Mouse (Mus musculus) limb, embryonic 11.5 days (tissue): ENCODE results near the gene Rpf2. TPM values are rescaled to one million over a fixed set of nuclear protein-coding genes. Genes with fewer than 3 reads are reported as not detected.

ENCODE experiments used
- ATAC-seq: fragments of 200-750 bp; cut with Nextera tagmentation; 2 replicates; pipeline ENCODE4 v1.8.0; 2017; ENCODE audit warnings: low read depth; ENCODE audit not compliant: insufficient number of reproducible peaks, low FRiP score, low TSS enrichment
- DNase-seq: peaks from one replicate; pipeline ENCODE4 v3.0.0-alpha.2; 2015; ENCODE audit warnings: low spot score
- H3K27ac ChIP-seq: fragments of 300-500 bp; sonication (generic); replicated peaks from 2 replicates; pipeline ENCODE4 v1.5.1; 2014; ENCODE audit warnings: low read depth, mild to moderate bottlenecking, low read length
- H3K27me3 ChIP-seq: fragments of 300-500 bp; sonication (generic); 2 replicates; pipeline ENCODE4 v1.6.1; 2014; ENCODE audit warnings: mild to moderate bottlenecking, low read length, mixed read lengths; ENCODE audit not compliant: control insufficient read depth, insufficient read depth
- H3K36me3 ChIP-seq: fragments of 300-500 bp; sonication (generic); 2 replicates; pipeline ENCODE4 v1.6.1; 2014; ENCODE audit warnings: mild to moderate bottlenecking, low read length, moderate library complexity, mixed read lengths; ENCODE audit not compliant: control insufficient read depth, insufficient read depth
- H3K4me1 ChIP-seq: fragments of 300-500 bp; sonication (generic); 2 replicates; pipeline ENCODE4 v1.6.1; 2014; ENCODE audit warnings: low read length, mixed read lengths; ENCODE audit not compliant: control insufficient read depth, insufficient read depth
- H3K4me2 ChIP-seq: fragments of 300-500 bp; sonication (generic); 2 replicates; pipeline ENCODE4 v1.6.1; 2014; ENCODE audit warnings: low read depth, mild to moderate bottlenecking, moderate library complexity; ENCODE audit not compliant: severe bottlenecking
- H3K4me3 ChIP-seq: fragments of 300-500 bp; sonication (generic); 2 replicates; pipeline ENCODE4 v1.5.1; 2014; ENCODE audit warnings: low read depth, low read length
- H3K9ac ChIP-seq: fragments of 300-500 bp; sonication (generic); 2 replicates; pipeline ENCODE4 v1.6.1; 2014; ENCODE audit warnings: mild to moderate bottlenecking, low read length
- H3K9me3 ChIP-seq: fragments of 300-500 bp; sonication (generic); 2 replicates; pipeline ENCODE4 v1.6.1; 2016; ENCODE audit warnings: low read length; ENCODE audit not compliant: control insufficient read depth
- WGBS: fragments of 180-500 bp; shearing (Covaris S2); extraction: QIAGEN DNeasy Blood & Tissue Kit; methylation state at CpG from one replicate; pipeline ENCODE4 v1.1.7; 2014; 5-methylcytosine and 5-hydroxymethylcytosine counted together
- polyA plus RNA-seq: library from polyadenylated mRNA; unstranded; fragments of >200 nt; fragmentation: Nextera tagmentation; extraction: Ambion mirVana; gene quantifications from 2 replicates; pipeline ENCODE4 v1.2.1, GENCODE M21; 2014

Rpf2 gene
- polyA plus RNA-seq, 1 experiment from 2014 or later, result 74.8 TPM

- H3K36me3 ChIP-seq, result peaks cover 18% of the 10 kb centered on the region
- ATAC-seq, result no peak
- H3K27ac ChIP-seq, result no peak overlapping the region
- 87% methylated on average over 3 of the region's 3 CpGs for WGBS
- H3K27me3 ChIP-seq, result no peaks in the 10 kb centered on the region
- no peak overlapping the region for H3K4me2 ChIP-seq
- H3K4me1 ChIP-seq, result no peaks in the 10 kb centered on the region
- no peak overlapping the region for H3K9ac ChIP-seq
- no peaks in the 10 kb centered on the region for H3K9me3 ChIP-seq
- H3K4me3 ChIP-seq, result no peak overlapping the region
- DNase-seq, result no peak
These were observed 13.6 kb downstream of the Rpf2 start for GRCm38 (mm10) chr10:40233241-40233640.

- ATAC-seq (no peak), DNase-seq (no peak)
- no peaks in the 10 kb centered on the region for H3K27me3 ChIP-seq
- WGBS, result 87% methylated on average over 7 of the region's 7 CpGs
- no peaks in the 10 kb centered on the region for H3K4me1 ChIP-seq
- H3K4me3 ChIP-seq, result no peak overlapping the region
- no peak overlapping the region for H3K27ac ChIP-seq
- peaks cover 18% of the 10 kb centered on the region for H3K36me3 ChIP-seq
- H3K9me3 ChIP-seq, result no peaks in the 10 kb centered on the region
- H3K4me2 ChIP-seq, result no peak overlapping the region
- no peak overlapping the region for H3K9ac ChIP-seq
These were observed 14.4 kb downstream of the Rpf2 start for GRCm38 (mm10) chr10:40232442-40232841.

GRCm38 (mm10) chr10:40229725-40230124 is 17.1 kb downstream of the Rpf2 start:
- Histone ChIP-seq H3K36me3 (peaks cover 19% of the 10 kb centered on the region), H3K9me3 (no peaks in the 10 kb centered on the region), H3K9ac (no peak overlapping the region), H3K27ac (no peak overlapping the region), H3K27me3 (no peaks in the 10 kb centered on the region), H3K4me2 (no peak overlapping the region), H3K4me3 (no peak overlapping the region), H3K4me1 (no peaks in the 10 kb centered on the region)
- ATAC-seq, result no peak
- WGBS, result 97% methylated on average over 1 of the region's 1 CpGs
- DNase-seq, result no peak

GRCm38 (mm10) chr10:40227660-40228303 is 19.1 kb downstream of the Rpf2 start:
- WGBS, result 57% methylated on average over 4 of the region's 4 CpGs
- DNase-seq (no peak), ATAC-seq (no peak)
- H3K36me3 ChIP-seq, result peaks cover 25% of the 10 kb centered on the region
- H3K4me1 ChIP-seq, result no peaks in the 10 kb centered on the region
- no peaks in the 10 kb centered on the region for H3K27me3 ChIP-seq
- H3K9ac ChIP-seq, result no peak overlapping the region
- H3K27ac ChIP-seq, result 0 out of 2 replicates have a peak overlapping the region, but pooled peaks have one; percentile 42
- H3K9me3 ChIP-seq, result no peaks in the 10 kb centered on the region
- H3K4me2 ChIP-seq, result no peak overlapping the region
- H3K4me3 ChIP-seq, result no peak overlapping the region

- 75% methylated on average over 3 of the region's 3 CpGs for WGBS
- H3K36me3 ChIP-seq, result peaks cover 18% of the 10 kb centered on the region
These were observed 28.0 kb downstream of the Rpf2 start for GRCm38 (mm10) chr10:40218874-40219273.

GRCm38 (mm10) chr10:40212443-40213169 is 34.2 kb downstream of the Rpf2 start:
- DNase-seq (peak; percentile 94), ATAC-seq (peak; percentile 81; the same call in 1 of the 2 replicates)
- Histone ChIP-seq H3K4me3 (no peak overlapping the region), H3K27ac (no peak overlapping the region), H3K9ac (no peak overlapping the region), H3K27me3 (no peaks in the 10 kb centered on the region), H3K36me3 (no peaks in the 10 kb centered on the region), H3K4me2 (no peak overlapping the region), H3K9me3 (no peaks in the 10 kb centered on the region), H3K4me1 (no peaks in the 10 kb centered on the region)
- 36% methylated on average over 13 of the region's 13 CpGs for WGBS

More at GRCm38 (mm10) chr10:40218874-40219273, 28.0 kb downstream of the Rpf2 start:
- ATAC-seq (no peak), DNase-seq (no peak)
- Histone ChIP-seq H3K9me3 (no peaks in the 10 kb centered on the region; the same call in 1 of the 2 replicates), H3K4me3 (no peak overlapping the region), H3K9ac (no peak overlapping the region), H3K4me1 (no peaks in the 10 kb centered on the region), H3K4me2 (no peak overlapping the region), H3K27ac (no peak overlapping the region), H3K27me3 (no peaks in the 10 kb centered on the region)

GRCm38 (mm10) chr10:40195001-40195400 is 51.8 kb downstream of the Rpf2 start:
- Histone ChIP-seq H3K4me1 (peaks cover 12% of the 10 kb centered on the region), H3K4me3 (no peak overlapping the region), H3K36me3 (no peaks in the 10 kb centered on the region), H3K27me3 (no peaks in the 10 kb centered on the region), H3K9me3 (no peaks in the 10 kb centered on the region), H3K4me2 (no peak overlapping the region), H3K9ac (no peak overlapping the region), H3K27ac (no peak overlapping the region)
- no peak for ATAC-seq
- no peak for DNase-seq
- WGBS, result 53% methylated on average over 6 of the region's 6 CpGs

GRCm38 (mm10) chr10:40192010-40192935 is 54.6 kb downstream of the Rpf2 start:
- peak overlapping the region; percentile 69 for H3K4me2 ChIP-seq
- no peak for DNase-seq
- H3K9ac ChIP-seq, result peak overlapping the region; percentile 52
- no peak overlapping the region; the same call in 1 of the 2 replicates for H3K27ac ChIP-seq
- peak; percentile 51; the same call in 1 of the 2 replicates for ATAC-seq
- peak overlapping the region; percentile 26 for H3K4me3 ChIP-seq
- no peaks in the 10 kb centered on the region for H3K36me3 ChIP-seq
- H3K9me3 ChIP-seq, result no peaks in the 10 kb centered on the region
- WGBS, result 41% methylated on average over 18 of the region's 18 CpGs
- no peaks in the 10 kb centered on the region for H3K27me3 ChIP-seq
- peaks cover 12% of the 10 kb centered on the region for H3K4me1 ChIP-seq
